Comparison of ENCODE assay signal across 32 mouse cellular contexts in genomic region chr2:94297467-94297866, GRCm38 (mm10).
"Had no signal": no experiment of that assay in that cellular context is flagged by ENCODE, and none has a peak within 500 bp of the region (broad histone marks: within the 10 kb centered on the region; RNA-seq: fewer than 3 reads in every experiment).

No protein-coding gene starts in this region.

- DNase-seq: left cerebral cortex, postnatal 4 days; liver; liver, embryonic 13.5 days; liver, postnatal 0 days; lung, adult 18-20 months; lung, adult 2 months; lung, embryonic 14.5 days; lung, postnatal 10 days; lung, postnatal 14 days; lung, postnatal 36 days; lung, postnatal 4 days; midbrain, embryonic 14.5 days had no signal

- H3K27ac ChIP-seq: limb, embryonic 10.5 days; limb, embryonic 12.5 days; limb, embryonic 13.5 days; limb, embryonic 15.5 days; liver, embryonic 12.5 days; liver, embryonic 13.5 days; liver, embryonic 14.5 days; liver, embryonic 15.5 days; lung, embryonic 15.5 days; macrophage; midbrain, embryonic 12.5 days; midbrain, embryonic 13.5 days; midbrain, embryonic 15.5 days; neural tube, embryonic 12.5 days; neural tube, embryonic 13.5 days had no signal

- H3K4me3 ChIP-seq: limb, embryonic 10.5 days; limb, embryonic 12.5 days; limb, embryonic 13.5 days; limb, embryonic 15.5 days; liver, embryonic 12.5 days; liver, embryonic 13.5 days; liver, embryonic 15.5 days; lung, embryonic 15.5 days; megakaryocyte, embryonic 14.5 days; midbrain, embryonic 10.5 days; midbrain, embryonic 12.5 days; midbrain, embryonic 13.5 days; midbrain, embryonic 15.5 days; myocyte; neural tube, embryonic 12.5 days; neural tube, embryonic 13.5 days had no signal

- H3K4me2 ChIP-seq: limb, embryonic 12.5 days; limb, embryonic 13.5 days; limb, embryonic 15.5 days; liver, embryonic 11.5 days; liver, embryonic 12.5 days; liver, embryonic 13.5 days; liver, embryonic 15.5 days; lung, embryonic 14.5 days; lung, embryonic 15.5 days; midbrain, embryonic 12.5 days; midbrain, embryonic 13.5 days; midbrain, embryonic 15.5 days; neural tube, embryonic 12.5 days; neural tube, embryonic 13.5 days had no signal

- H3K9ac ChIP-seq: limb, embryonic 12.5 days; limb, embryonic 13.5 days; limb, embryonic 15.5 days; liver, embryonic 12.5 days; liver, embryonic 13.5 days; liver, embryonic 14.5 days; liver, embryonic 15.5 days; liver, postnatal 0 days; lung, embryonic 14.5 days; lung, embryonic 15.5 days; midbrain, embryonic 12.5 days; midbrain, embryonic 13.5 days; midbrain, embryonic 15.5 days; neural tube, embryonic 12.5 days; neural tube, embryonic 13.5 days had no signal

- H3K27me3 ChIP-seq: limb, embryonic 13.5 days; limb, embryonic 15.5 days; liver, embryonic 13.5 days; liver, embryonic 15.5 days; lung, embryonic 15.5 days; midbrain, embryonic 13.5 days; midbrain, embryonic 15.5 days; neural tube, embryonic 12.5 days; neural tube, embryonic 13.5 days had no signal

- H3K4me1 ChIP-seq: limb, embryonic 12.5 days; limb, embryonic 13.5 days; limb, embryonic 15.5 days; liver, embryonic 12.5 days; liver, embryonic 15.5 days; lung, embryonic 15.5 days; midbrain, embryonic 12.5 days; midbrain, embryonic 13.5 days; midbrain, embryonic 15.5 days; neural tube, embryonic 12.5 days; neural tube, embryonic 13.5 days had no signal

- H3K9me3 ChIP-seq: limb, embryonic 10.5 days; limb, embryonic 15.5 days; liver, embryonic 12.5 days; liver, embryonic 13.5 days; liver, embryonic 15.5 days; lung, embryonic 15.5 days; megakaryocyte, embryonic 14.5 days; midbrain, embryonic 10.5 days; midbrain, embryonic 12.5 days had no signal

- ATAC-seq: liver, embryonic 12.5 days; liver, postnatal 0 days; lung, postnatal 0 days; midbrain, embryonic 13.5 days; midbrain, embryonic 15.5 days; midbrain, embryonic 16.5 days had no signal
